8 mouse cellular contexts compared by ENCODE assay signal in the genomic region with DNA sequence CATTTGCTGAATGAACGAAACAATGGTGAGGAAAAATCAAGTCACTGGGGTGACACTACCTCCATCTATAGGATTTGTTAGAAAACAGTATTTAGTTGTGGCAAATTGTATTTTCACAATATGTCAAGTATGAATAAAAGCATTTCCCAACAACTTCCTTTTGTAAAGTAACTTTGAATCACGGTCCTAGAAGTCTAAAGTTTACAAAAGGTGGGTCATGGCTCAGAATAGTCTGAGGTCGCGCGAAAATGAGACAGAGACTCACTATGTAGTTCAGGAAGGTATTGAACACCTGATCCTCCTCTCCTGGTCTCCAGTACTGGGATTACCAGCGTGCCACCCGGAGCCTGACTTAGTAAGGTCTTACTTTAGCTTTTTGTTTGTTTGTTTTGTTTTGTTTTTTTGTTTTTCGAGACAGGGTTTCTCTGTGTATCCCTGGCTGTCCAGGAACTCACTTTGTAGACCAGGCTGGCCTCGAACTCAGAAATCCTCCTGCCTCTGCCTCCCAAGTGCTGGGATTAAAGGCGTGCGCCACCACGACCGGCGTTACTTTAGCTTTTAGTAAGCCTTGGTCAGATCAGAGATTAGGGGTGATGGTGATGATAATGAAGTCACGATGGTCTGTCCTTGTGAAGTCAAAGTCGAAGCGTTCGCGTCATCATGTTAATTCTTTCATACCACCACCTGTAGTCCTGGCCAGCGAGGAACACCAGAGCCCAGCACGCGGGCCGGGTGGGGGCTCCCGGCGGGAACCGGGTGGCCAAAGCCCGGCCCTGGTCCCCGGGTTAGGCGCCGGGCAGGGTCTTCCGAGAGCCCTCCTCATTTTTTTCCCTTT. TPM values are rescaled to one million over a fixed set of nuclear protein-coding genes. Genes with fewer than 3 reads are reported as not detected.
A peak's percentile ranks its signal among the peaks of the same experiment; 100 is the strongest.
DNase-seq lines count a peak whose midpoint lies in the region; ATAC-seq lines count a peak whose summit lies in the region.

Atl3 (plus strand) TSS at position 689 of the 835 bp plus-strand sequence.

- 32% methylated on average over 31 of the region's 31 CpGs for whole genome bisulfite sequencing in limb, embryonic 11.5 days
- WGBS in neural tube, embryonic 14.5 days, result 30% methylated on average over 31 of the region's 31 CpGs

- DNase-seq in gastrocnemius, postnatal 4 days (ENCODE audit: low spot score in 2 of 2), result no peak
- no peak for DNase-seq in gastrocnemius, adult 8-10 months (ENCODE audit: low spot score in 2 of 2)
- DNase-seq in CD4-positive, CD25-positive, alpha-beta regulatory T cell, adult 2 months (ENCODE audit: low read depth, low spot score), result peak; percentile 19
- DNase-seq in heart, postnatal 10 days, result no peak
- no peak for DNase-seq in limb, embryonic 11.5 days (ENCODE audit: low spot score)
- no peak for DNase-seq in frontal cortex, postnatal 14 days (ENCODE audit: low spot score in 2 of 2)

- peak within 1 kb of the TSS; percentile 75 for H3K4me2 ChIP-seq in limb, embryonic 11.5 days (ENCODE audit: low read depth, severe bottlenecking)
- H3K4me2 ChIP-seq in neural tube, embryonic 14.5 days (ENCODE audit: low read depth, low read length), result peak within 1 kb of the TSS; percentile 54

- H3K27me3 ChIP-seq in limb, embryonic 11.5 days (ENCODE audit: control insufficient read depth, insufficient read depth, low read length), result no peaks in the 10 kb centered on the region
- no peaks in the 10 kb centered on the region for H3K27me3 ChIP-seq in neural tube, embryonic 14.5 days (ENCODE audit: control insufficient read depth, insufficient read depth, low read length)

- peak within 1 kb of the TSS; percentile 93 for H3K27ac ChIP-seq in limb, embryonic 11.5 days (replicated peaks; ENCODE audit: low read depth, low read length)
- peak within 1 kb of the TSS; percentile 97 for H3K27ac ChIP-seq in neural tube, embryonic 14.5 days (ENCODE audit: low read depth, low read length)

- intact Hi-C loops in heart, postnatal 10 days (cut with DNase I), result no loop called here

- H3K9ac ChIP-seq in limb, embryonic 11.5 days (ENCODE audit: low read length), result peak within 1 kb of the TSS; percentile 90
- peak within 1 kb of the TSS; percentile 82 for H3K9ac ChIP-seq in neural tube, embryonic 14.5 days (replicated peaks; ENCODE audit: low read depth, low read length)

- peak within 1 kb of the TSS; percentile 68 for H3K4me3 ChIP-seq in limb, embryonic 11.5 days (ENCODE audit: low read depth, low read length)
- H3K4me3 ChIP-seq in neural tube, embryonic 14.5 days (ENCODE audit: low read depth, low read length), result peak within 1 kb of the TSS; percentile 77

- H3K36me3 ChIP-seq in limb, embryonic 11.5 days (ENCODE audit: control insufficient read depth, insufficient read depth, low read length), result no peaks in the 10 kb centered on the region
- no peaks in the 10 kb centered on the region for H3K36me3 ChIP-seq in neural tube, embryonic 14.5 days (ENCODE audit: control insufficient read depth, insufficient read depth, low read length)

- no peaks in the 10 kb centered on the region for H3K9me3 ChIP-seq in limb, embryonic 11.5 days (ENCODE audit: control insufficient read depth, low read length)
- H3K9me3 ChIP-seq in neural tube, embryonic 14.5 days (ENCODE audit: control insufficient read depth, low read length), result no peaks in the 10 kb centered on the region

- ATAC-seq in common myeloid progenitor, adult 5-6 weeks (replicated peaks; ENCODE audit: low read depth, poor library complexity, severe bottlenecking), result no peak
- ATAC-seq in limb, embryonic 11.5 days (ENCODE audit: insufficient number of reproducible peaks, low FRiP score, low TSS enrichment, low read depth), result peak; percentile 3; the same call in 1 of the 2 replicates
- no peak for ATAC-seq in neural tube, embryonic 14.5 days (ENCODE audit: low read depth)

- H3K4me1 ChIP-seq in limb, embryonic 11.5 days (ENCODE audit: control insufficient read depth, insufficient read depth, low read length), result no peaks in the 10 kb centered on the region
- H3K4me1 ChIP-seq in neural tube, embryonic 14.5 days (ENCODE audit: control insufficient read depth, insufficient read depth, low read length), result no peaks in the 10 kb centered on the region; the same call in 1 of the 2 replicates

RNA-seq across cellular contexts. Expression of gene Atl3, which starts in this region (rescaled TPM):
- 10 to 100 TPM; 38.6 to 43.5 TPM for total RNA-seq in gastrocnemius, postnatal 4 days (2021)
- total RNA-seq in gastrocnemius, adult 8-10 months (2022), result 1 to 10 TPM; 5.6 to 8.0 (median 7.1) TPM
- total RNA-seq in common myeloid progenitor, adult 5-6 weeks (2017), result 76.9 and 116 TPM in 2 replicates
- total RNA-seq in heart, postnatal 10 days (2021), result 10 to 100 TPM; 33.4 to 34.8 TPM
- polyA plus RNA-seq in limb, embryonic 11.5 days (2014; fragmentation: Nextera tagmentation; extraction: Ambion mirVana), result 10.6 and 10.9 TPM in 2 replicates
- polyA plus RNA-seq in neural tube, embryonic 14.5 days (2014; fragmentation: Nextera tagmentation; extraction: Ambion mirVana), result 7.4 and 8.1 TPM in 2 replicates
